Mouse (Mus musculus) midbrain, embryonic 12.5 days (tissue): Measurements from ENCODE around the gene Plin5. TPM values are rescaled to one million over a fixed set of nuclear protein-coding genes. Genes with fewer than 3 reads are reported as not detected.

Experiments used
- ATAC-seq: fragments of 200-750 bp; cut with Nextera tagmentation; 2 replicates; pipeline ENCODE4 v1.8.0; 2017; ENCODE audit warnings: low read depth, moderate TSS enrichment, moderate library complexity; ENCODE audit not compliant: low FRiP score
- H3K27ac ChIP-seq: fragments of 300-500 bp; sonication (generic); replicated peaks from 2 replicates; pipeline ENCODE4 v1.5.1; 2016; ENCODE audit warnings: mild to moderate bottlenecking
- H3K27me3 ChIP-seq: fragments of 300-500 bp; sonication (generic); 2 replicates; pipeline ENCODE4 v1.6.1; 2016; ENCODE audit warnings: mild to moderate bottlenecking
- H3K36me3 ChIP-seq: fragments of 300-500 bp; sonication (generic); 2 replicates; pipeline ENCODE4 v1.6.1; 2016
- H3K4me1 ChIP-seq: fragments of 300-500 bp; sonication (generic); 2 replicates; pipeline ENCODE4 v1.6.1; 2016
- H3K4me2 ChIP-seq: fragments of 300-500 bp; sonication (generic); replicated peaks from 2 replicates; pipeline ENCODE4 v1.6.1; 2016; ENCODE audit warnings: mild to moderate bottlenecking, moderate library complexity
- H3K4me3 ChIP-seq: fragments of 300-500 bp; sonication (generic); 2 replicates; pipeline ENCODE4 v1.5.1; 2016; ENCODE audit warnings: mild to moderate bottlenecking
- H3K9ac ChIP-seq: fragments of 300-500 bp; sonication (generic); replicated peaks from 2 replicates; pipeline ENCODE4 v1.6.1; 2016; ENCODE audit warnings: mild to moderate bottlenecking, moderate library complexity
- H3K9me3 ChIP-seq: fragments of 300-500 bp; sonication (generic); 2 replicates; pipeline ENCODE4 v1.6.1; 2016; ENCODE audit warnings: mild to moderate bottlenecking
- WGBS: fragments of 180-500 bp; shearing (Covaris S2); methylation state at CpG from one replicate; pipeline ENCODE4 v1.1.7; 2016; 5-methylcytosine and 5-hydroxymethylcytosine counted together
- polyA plus RNA-seq: library from polyadenylated mRNA; unstranded; fragments of >200 nt; fragmentation: Nextera tagmentation; extraction: Ambion mirVana; gene quantifications from 2 replicates; pipeline ENCODE4 v1.2.1, GENCODE M21; 2016

Gene Plin5
- polyA plus RNA-seq, result 0.14 and 0.34 TPM in 2 replicates

DNA sequence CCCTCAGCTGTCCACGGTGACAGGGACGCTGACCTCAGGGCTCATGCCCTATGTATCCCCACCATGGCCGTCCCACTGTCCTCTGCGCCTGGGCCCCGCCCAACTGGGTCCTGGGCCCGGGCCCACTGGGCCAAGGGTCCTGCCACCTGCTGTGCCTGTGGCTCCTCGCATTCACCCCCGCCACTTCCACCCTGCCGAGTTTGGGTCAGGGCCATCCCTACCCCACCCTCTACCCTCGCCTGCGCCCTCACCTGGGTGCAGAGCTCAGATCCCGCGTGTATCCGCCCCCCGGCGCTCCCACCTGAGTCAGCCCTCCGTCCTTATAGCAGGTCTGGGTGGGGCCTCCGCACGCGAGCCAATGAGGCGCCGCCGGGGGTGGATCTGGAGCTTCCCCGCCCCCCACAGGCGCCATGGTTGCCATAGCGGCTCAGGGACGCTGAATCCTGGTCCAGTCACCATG lies at the start of gene Plin5:
Gene Plin5, minus strand, starts transcription at position 346 of the 460 bp plus-strand sequence.
- Histone ChIP-seq H3K27ac (no peak within 1 kb of the TSS), H3K4me1 (peaks cover 10% of the 10 kb centered on the region), H3K4me2 (peak within 1 kb of the TSS; percentile 47), H3K9me3 (peaks cover 5% of the 10 kb centered on the region), H3K9ac (0 out of 2 replicates have a peak within 1 kb of the TSS, but pooled peaks have one; percentile 2), H3K36me3 (no peaks in the 10 kb centered on the region), H3K4me3 (peak within 1 kb of the TSS; percentile 24), H3K27me3 (peaks cover 61% of the 10 kb centered on the region)
- ATAC-seq, result peak; percentile 53; the same call in 1 of the 2 replicates
- 1% methylated on average over 27 of the region's 27 CpGs for WGBS

DNA sequence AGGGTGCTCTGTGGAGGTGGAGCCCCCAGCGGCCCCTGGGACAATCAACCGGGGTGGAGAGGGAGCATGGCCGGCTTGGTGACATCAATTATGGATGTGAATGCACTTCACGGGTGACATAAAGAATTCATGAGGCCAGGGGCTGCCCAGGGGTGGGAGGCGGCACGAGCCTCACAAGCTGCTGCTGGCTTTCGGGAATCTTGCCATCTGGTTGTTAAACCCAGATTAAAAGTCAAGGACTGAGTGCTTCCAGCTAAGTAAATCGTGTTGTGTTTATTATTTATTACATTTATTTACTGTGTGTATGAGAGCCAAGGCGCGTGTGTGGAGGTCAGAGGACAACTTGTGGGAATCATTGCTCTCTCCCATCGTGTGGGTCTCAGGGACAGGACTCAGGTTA lies 48.3 kb upstream of the Plin5 start:
- ATAC-seq, result no peak
- H3K36me3 ChIP-seq, result no peaks in the 10 kb centered on the region
- no peak overlapping the region for H3K4me2 ChIP-seq
- 62% methylated on average over 11 of the region's 11 CpGs for WGBS
- H3K4me1 ChIP-seq, result peaks cover 34% of the 10 kb centered on the region
- peaks cover 12% of the 10 kb centered on the region for H3K27me3 ChIP-seq
- no peak overlapping the region for H3K4me3 ChIP-seq
- no peaks in the 10 kb centered on the region for H3K9me3 ChIP-seq
- H3K27ac ChIP-seq, result peak overlapping the region; percentile 35; the same call in 1 of the 2 replicates
- no peak overlapping the region for H3K9ac ChIP-seq

DNA sequence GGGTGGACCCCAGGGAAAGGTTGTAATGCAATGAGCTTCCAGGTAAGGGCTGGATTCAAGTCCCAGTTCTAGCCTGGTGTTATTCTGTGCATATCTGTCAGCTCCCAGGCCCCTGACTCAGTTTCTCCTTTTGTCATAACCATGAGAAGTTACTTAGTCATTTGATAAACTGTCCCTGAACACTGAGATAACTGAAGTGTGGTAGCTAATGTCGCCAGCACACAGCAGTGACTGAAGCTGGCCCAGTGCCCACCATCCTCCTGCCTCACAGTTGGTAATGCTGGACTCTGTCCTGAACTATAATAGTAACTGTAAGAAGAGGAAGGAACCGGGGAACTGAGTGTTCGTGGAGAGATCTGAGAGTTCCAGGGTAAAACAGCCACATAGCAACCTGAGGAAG lies 47.1 kb upstream of the Plin5 start:
- H3K4me3 ChIP-seq, result no peak overlapping the region
- H3K27me3 ChIP-seq, result peaks cover 16% of the 10 kb centered on the region
- H3K9ac ChIP-seq, result no peak overlapping the region
- H3K36me3 ChIP-seq, result no peaks in the 10 kb centered on the region
- H3K9me3 ChIP-seq, result no peaks in the 10 kb centered on the region
- no peak overlapping the region for H3K4me2 ChIP-seq
- H3K27ac ChIP-seq, result no peak overlapping the region
- peaks cover 23% of the 10 kb centered on the region for H3K4me1 ChIP-seq
- ATAC-seq, result no peak
- WGBS, result 82% methylated on average over 3 of the region's 3 CpGs

DNA sequence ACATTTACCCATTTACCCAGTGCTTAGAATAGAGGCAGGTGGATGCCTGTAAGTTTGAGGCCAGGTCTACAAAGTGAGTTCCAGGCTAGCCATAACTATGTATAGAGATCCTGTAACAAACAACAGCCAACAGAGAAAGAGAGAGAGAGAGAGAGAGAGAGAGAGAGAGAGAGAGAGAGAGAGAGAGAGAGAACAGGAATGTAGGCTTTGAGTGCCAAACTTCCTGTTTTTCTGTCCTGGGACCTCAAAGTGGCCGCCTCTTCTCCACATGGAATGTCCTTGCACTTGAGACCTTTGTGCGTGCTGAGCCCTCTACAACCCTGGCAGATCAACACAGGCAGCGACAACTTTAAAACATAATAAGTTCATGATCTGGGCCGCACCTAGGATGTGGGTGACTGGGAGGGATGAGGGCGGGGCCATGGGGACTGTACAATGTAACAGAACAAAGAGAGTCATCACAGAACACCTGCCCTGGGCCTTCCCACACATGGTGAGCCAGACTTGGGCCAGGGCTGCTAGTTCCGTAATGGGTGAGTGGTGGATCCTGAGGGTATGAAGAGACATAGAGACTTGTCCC lies 46.2 kb upstream of the Plin5 start:
- peaks cover 25% of the 10 kb centered on the region for H3K27me3 ChIP-seq
- 0 out of 2 replicates have a peak overlapping the region, but pooled peaks have one; percentile 31 for H3K9ac ChIP-seq
- H3K4me3 ChIP-seq, result no peak overlapping the region
- peaks cover 23% of the 10 kb centered on the region for H3K4me1 ChIP-seq
- peak overlapping the region; percentile 77; the same call in 1 of the 2 replicates for H3K4me2 ChIP-seq
- WGBS, result 84% methylated on average over 6 of the region's 6 CpGs
- H3K36me3 ChIP-seq, result no peaks in the 10 kb centered on the region
- no peak for ATAC-seq
- no peak overlapping the region for H3K27ac ChIP-seq
- H3K9me3 ChIP-seq, result no peaks in the 10 kb centered on the region

DNA sequence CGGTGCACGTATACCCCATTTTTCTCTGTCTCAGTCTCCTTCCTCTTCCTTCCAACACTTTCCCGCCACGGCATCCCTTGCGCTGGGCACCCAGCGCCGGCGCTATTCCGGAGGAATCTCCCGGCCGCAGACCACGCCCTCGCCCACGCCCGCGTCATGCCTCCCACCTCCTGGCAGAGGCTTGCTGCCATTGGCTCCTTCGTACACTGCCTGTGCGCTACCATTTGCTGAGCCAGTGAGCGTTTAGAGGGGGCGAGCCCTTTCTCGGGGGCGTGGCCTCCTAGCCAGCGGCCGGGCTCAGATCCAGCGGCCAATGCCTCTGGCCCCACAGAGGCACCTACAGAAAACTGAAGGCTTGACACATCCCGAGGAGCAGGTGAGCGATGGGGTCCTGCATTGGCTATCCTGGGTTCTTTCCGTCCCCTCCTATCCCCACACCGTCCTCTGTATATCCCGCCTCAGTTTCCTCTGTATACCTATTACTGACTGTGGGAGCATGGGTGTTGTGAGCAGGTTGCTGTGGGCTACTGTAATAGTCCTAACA lies 44.9 kb upstream of the Plin5 start, which contains the start of gene Tnfaip8l1:
Gene Tnfaip8l1, plus strand, starts transcription at position 247 of the 544 bp plus-strand sequence.
- Histone ChIP-seq H3K9ac (peak within 1 kb of the TSS; percentile 54), H3K4me2 (peak within 1 kb of the TSS; percentile 77), H3K27ac (no peak within 1 kb of the TSS), H3K4me3 (peak within 1 kb of the TSS; percentile 44), H3K36me3 (no peaks in the 10 kb centered on the region), H3K9me3 (no peaks in the 10 kb centered on the region), H3K27me3 (peaks cover 37% of the 10 kb centered on the region), H3K4me1 (peaks cover 23% of the 10 kb centered on the region)
- ATAC-seq, result peak; percentile 97
- under 1% methylated on average over 30 of the region's 30 CpGs for WGBS

DNA sequence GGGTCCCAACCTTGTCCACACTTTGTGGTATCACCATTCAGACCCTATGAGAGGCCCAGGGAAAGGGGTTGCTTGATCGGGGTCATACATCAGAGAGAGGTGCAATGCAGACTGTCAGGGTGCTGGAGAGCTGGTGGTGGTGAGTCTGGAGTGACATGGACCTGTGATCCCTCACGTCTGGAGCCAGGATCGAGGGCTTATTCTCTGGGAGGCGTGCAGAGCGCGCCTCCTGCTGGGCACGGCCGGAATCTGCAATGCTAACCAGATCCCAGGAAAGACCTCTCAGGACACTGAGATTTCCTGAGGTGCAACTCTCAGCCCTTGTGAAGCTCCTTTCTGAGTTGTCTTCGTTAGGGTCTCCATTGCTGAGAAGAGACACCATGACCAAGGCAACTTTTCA lies 42.3 kb upstream of the Plin5 start:
- no peaks in the 10 kb centered on the region for H3K9me3 ChIP-seq
- peak; percentile 21; the same call in 1 of the 2 replicates for ATAC-seq
- no peak overlapping the region for H3K27ac ChIP-seq
- peaks cover 53% of the 10 kb centered on the region for H3K27me3 ChIP-seq
- no peak overlapping the region for H3K4me3 ChIP-seq
- no peaks in the 10 kb centered on the region for H3K36me3 ChIP-seq
- no peak overlapping the region for H3K9ac ChIP-seq
- peaks cover 21% of the 10 kb centered on the region for H3K4me1 ChIP-seq
- no peak overlapping the region for H3K4me2 ChIP-seq
- WGBS, result 4% methylated on average over 9 of the region's 9 CpGs

DNA sequence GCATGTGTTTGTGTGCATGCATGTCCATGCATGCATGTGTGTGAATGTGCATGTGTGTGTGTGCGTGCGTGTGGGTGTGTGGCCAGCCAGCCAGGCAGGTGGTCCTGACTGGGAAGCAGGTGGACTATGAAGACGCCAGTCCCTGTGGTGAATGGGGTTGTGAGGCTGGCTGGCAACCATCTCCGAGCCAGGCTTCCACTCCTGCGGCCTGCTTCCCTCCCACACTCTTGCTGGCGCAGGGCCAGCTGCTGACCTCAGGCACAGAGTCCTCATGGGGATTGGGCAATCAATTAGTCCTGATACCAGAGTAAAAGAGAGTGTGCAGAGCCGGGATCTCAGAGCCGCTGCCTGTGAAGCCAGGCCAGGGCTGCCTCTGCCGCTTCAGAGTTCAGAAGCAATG lies 36.2 kb upstream of the Plin5 start:
- H3K4me3 ChIP-seq, result no peak overlapping the region
- peaks cover 62% of the 10 kb centered on the region for H3K27me3 ChIP-seq
- H3K9ac ChIP-seq, result no peak overlapping the region
- no peaks in the 10 kb centered on the region for H3K9me3 ChIP-seq
- WGBS, result 43% methylated on average over 9 of the region's 9 CpGs
- H3K36me3 ChIP-seq, result no peaks in the 10 kb centered on the region
- no peak overlapping the region for H3K27ac ChIP-seq
- ATAC-seq, result peak; percentile 64
- H3K4me2 ChIP-seq, result no peak overlapping the region
- H3K4me1 ChIP-seq, result peaks cover 17% of the 10 kb centered on the region

DNA sequence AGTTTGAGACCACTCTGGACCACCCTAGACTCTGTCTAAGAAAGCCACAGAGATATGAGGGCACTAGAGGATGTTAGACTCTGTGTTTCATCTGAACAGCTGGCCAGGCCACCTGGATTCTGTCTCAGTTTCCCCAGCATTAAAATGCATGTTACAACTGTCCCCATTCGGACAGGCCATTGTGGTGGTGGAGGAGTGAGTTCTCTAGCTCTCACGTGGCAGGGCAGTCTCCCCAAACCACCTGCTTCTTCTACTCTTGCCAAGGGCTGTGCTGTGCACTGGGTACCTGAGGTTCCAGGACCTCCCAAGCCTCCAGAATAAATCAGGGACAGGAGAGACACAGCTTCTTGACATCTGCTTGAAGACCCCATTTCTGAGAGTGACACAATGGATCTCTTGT lies 32.5 kb upstream of the Plin5 start:
- no peak for ATAC-seq
- no peak overlapping the region for H3K9ac ChIP-seq
- no peaks in the 10 kb centered on the region for H3K36me3 ChIP-seq
- H3K9me3 ChIP-seq, result no peaks in the 10 kb centered on the region
- H3K27me3 ChIP-seq, result peaks cover 69% of the 10 kb centered on the region
- H3K4me3 ChIP-seq, result no peak overlapping the region
- H3K27ac ChIP-seq, result no peak overlapping the region
- 52% methylated on average over 2 of the region's 2 CpGs for WGBS
- H3K4me2 ChIP-seq, result no peak overlapping the region
- H3K4me1 ChIP-seq, result peaks cover 30% of the 10 kb centered on the region

DNA sequence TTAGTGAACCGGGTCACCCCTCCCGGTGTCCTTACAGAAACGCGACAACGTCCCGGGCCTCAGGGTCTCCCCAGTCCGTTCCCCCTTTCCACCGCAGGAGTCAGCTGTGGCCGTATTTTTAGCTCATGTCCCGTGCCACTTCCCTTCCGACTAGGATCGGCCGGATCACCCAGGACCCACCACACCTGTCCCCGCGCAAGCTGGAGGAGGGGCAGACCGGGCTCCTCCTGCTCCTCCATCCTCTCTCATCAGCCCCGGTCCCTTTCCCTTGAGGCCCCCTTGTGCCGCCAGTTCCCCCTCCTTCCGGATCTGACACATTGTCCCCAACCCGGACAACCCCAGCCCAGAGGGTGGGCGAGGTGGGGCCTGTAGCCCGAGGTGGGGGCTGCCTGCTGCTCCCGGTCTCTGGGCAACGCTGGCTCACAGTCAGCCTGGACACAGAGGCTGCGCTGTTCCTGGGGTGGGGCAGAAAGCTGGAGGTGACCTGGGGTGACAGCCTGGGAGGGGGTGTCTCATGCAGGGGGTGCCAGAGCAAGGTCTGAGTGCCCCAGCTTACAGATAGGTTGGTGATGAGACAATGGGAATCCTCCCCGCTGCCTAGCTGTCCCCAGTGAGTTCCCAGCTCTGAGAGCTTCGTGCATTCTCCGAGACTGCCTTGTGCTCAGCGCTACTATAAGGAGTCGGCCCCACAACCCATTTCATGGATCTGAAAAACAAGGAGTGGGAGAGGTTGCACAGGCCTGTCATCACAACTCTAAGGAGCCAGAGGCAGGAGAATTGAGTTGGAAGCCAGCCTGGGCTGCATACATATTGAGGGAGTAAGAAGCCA lies 31.6 kb upstream of the Plin5 start:
- Histone ChIP-seq H3K27me3 (peaks cover 74% of the 10 kb centered on the region), H3K4me1 (peaks cover 28% of the 10 kb centered on the region), H3K9me3 (no peaks in the 10 kb centered on the region)

DNA sequence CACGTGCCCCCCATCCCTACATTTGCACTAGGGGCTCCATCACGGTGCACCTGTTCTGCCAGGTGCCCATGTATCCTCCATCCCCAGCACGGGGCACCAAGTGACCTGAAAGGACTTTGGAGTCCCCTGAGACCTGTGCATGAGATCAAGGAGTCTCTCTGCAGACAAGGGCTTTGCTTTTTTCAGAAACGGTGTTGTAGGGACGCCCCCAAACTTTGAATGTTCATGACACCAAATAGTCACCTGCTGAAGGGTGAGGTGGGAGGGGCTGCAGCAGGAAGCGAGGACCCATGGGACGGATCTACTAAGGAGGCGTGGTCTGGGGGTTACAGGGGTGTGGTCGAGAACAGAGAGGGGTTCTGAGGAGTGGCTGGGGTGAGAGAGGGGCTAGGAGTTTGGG lies 30.9 kb upstream of the Plin5 start:
- H3K27me3 ChIP-seq, result peaks cover 81% of the 10 kb centered on the region
- H3K27ac ChIP-seq, result no peak overlapping the region
- H3K4me2 ChIP-seq, result peak overlapping the region; percentile 54
- no peaks in the 10 kb centered on the region for H3K9me3 ChIP-seq
- H3K4me1 ChIP-seq, result peaks cover 22% of the 10 kb centered on the region
- no peak for ATAC-seq
- 18% methylated on average over 9 of the region's 9 CpGs for WGBS
- H3K36me3 ChIP-seq, result no peaks in the 10 kb centered on the region
- peak overlapping the region; percentile 30; the same call in 1 of the 2 replicates for H3K4me3 ChIP-seq
- no peak overlapping the region for H3K9ac ChIP-seq

More for the DNA sequence above, 31.6 kb upstream of the Plin5 start:
- Histone ChIP-seq H3K4me2 (peak overlapping the region; percentile 54), H3K9ac (peak overlapping the region; percentile 59), H3K27ac (no peak overlapping the region), H3K36me3 (no peaks in the 10 kb centered on the region), H3K4me3 (peak overlapping the region; percentile 30)
- under 1% methylated on average over 30 of the region's 30 CpGs for whole genome bisulfite sequencing
- peak; percentile 20 for ATAC-seq

DNA sequence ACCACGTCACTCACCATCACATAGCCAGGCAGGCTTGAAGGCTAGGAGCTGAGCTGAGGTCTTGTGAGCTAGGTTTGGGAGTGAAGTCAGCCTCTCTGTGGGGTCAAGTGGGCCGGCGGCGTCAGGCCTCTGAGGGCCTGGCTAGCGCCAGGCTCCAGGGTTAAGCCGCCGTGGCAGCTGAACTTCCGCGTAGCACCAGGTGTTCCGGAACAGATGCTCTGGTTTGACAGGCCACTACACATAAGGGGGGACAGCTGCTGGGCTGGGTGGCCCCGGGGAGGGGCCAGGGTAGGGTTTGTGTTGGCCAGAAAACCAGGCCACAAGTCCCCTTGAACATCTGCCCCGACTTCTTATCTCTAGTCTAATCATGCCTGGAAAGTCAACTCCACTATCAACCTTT lies 30.0 kb upstream of the Plin5 start:
- Histone ChIP-seq H3K4me2 (no peak overlapping the region), H3K27ac (no peak overlapping the region), H3K9me3 (no peaks in the 10 kb centered on the region), H3K4me1 (peaks cover 26% of the 10 kb centered on the region), H3K36me3 (no peaks in the 10 kb centered on the region), H3K27me3 (peaks cover 90% of the 10 kb centered on the region), H3K9ac (no peak overlapping the region), H3K4me3 (no peak overlapping the region)
- WGBS, result 68% methylated on average over 12 of the region's 12 CpGs
- no peak for ATAC-seq

DNA sequence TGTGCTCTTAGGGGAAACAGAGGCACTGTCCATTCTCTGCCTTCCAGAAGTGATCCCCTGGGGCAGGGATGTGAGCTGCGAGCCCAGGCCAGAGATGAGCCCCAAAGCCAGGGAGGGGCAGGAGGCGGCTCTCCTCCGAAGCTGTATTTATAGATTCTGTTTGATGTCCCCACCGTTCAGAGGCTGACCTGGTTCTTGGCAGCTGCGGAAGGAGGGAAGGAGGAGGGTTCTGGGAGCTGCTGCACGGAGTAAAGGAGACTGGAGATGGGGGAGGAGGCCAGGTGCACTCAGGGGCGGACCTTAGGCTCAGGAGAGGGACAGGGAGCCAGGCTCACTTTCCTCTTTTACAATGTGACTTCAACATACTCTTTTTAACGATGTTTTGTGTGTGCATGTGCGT lies 28.7 kb upstream of the Plin5 start:
- H3K9ac ChIP-seq, result no peak overlapping the region
- H3K36me3 ChIP-seq, result no peaks in the 10 kb centered on the region
- H3K27me3 ChIP-seq, result peaks cover 97% of the 10 kb centered on the region
- H3K4me3 ChIP-seq, result no peak overlapping the region
- H3K27ac ChIP-seq, result no peak overlapping the region
- H3K4me2 ChIP-seq, result no peak overlapping the region
- 17% methylated on average over 9 of the region's 9 CpGs for WGBS
- ATAC-seq, result no peak
- no peaks in the 10 kb centered on the region for H3K9me3 ChIP-seq
- peaks cover 39% of the 10 kb centered on the region for H3K4me1 ChIP-seq
